Mouse (Mus musculus): ENCODE data around the gene Kifap3.

GRCm38 (mm10) chr1:163873158-163873557, 93.8 kb downstream of the Kifap3 start:
- no peak for TF ChIP-seq CTCF (IDR thresholded peaks at IDR 0.05)
- TF ChIP-seq POLR2A (IDR thresholded peaks at IDR 0.05; ENCODE audit: insufficient read depth, low read depth, low read length): no peak
- no peak for TF ChIP-seq EP300 (IDR thresholded peaks at IDR 0.05; ENCODE audit: insufficient read depth, low read depth, low read length)

All from heart, adult 2 months (tissue).